In the genomic region with DNA sequence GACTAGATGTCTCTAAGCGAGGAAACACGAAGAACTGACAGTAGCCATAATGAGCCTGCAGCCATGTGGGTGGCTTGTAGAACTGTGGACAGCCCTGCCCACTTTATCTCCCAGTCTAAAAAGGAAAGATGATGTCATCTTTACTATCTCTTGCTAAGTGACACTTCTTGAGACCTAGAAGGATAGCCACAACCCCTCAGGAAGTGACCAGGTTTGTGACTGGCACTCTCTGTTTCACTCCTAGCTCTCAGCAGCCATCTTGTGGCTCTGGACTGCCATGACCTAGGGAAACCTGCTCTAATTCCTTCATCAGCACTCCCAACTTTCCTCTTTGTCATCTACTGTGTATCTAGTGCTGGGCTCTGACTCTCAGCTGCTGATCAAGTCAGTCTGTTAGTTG, we compare ENCODE assay signal across 12 mouse cellular contexts. TPM values are rescaled to one million over a fixed set of nuclear protein-coding genes. Genes with fewer than 3 reads are reported as not detected.
DNase-seq lines count a peak whose midpoint lies in the region; ATAC-seq and TF ChIP-seq lines count a peak whose summit lies in the region.
"Had no signal": no experiment of that assay in that cellular context is flagged by ENCODE, and none has a peak within 500 bp of the region (broad histone marks: within the 10 kb centered on the region; RNA-seq: fewer than 3 reads in every experiment).

No protein-coding gene starts in this region.

- TF ChIP-seq CTCF in kidney, postnatal 0 days (IDR thresholded peaks at IDR 0.05; ENCODE audit: low read depth) = peak; percentile 41; the same call in 1 of the 2 replicates

- ATAC-seq in kidney, postnatal 0 days (replicated peaks; ENCODE audit: low FRiP score, low read depth) = no peak
- ATAC-seq in activated CD4-positive, CD25-positive, alpha-beta regulatory T cell, adult 4 months = peak; percentile 6
- ATAC-seq in megakaryocyte progenitor cell, adult 5-6 weeks (replicated peaks; ENCODE audit: poor library complexity) = peak; percentile 12

- 90% methylated on average over 2 of the region's 2 CpGs for WGBS in kidney, postnatal 0 days
- WGBS in forebrain, embryonic 10.5 days = 91% methylated on average over 2 of the region's 2 CpGs

- no peak overlapping the region for H3K27ac ChIP-seq in kidney, postnatal 0 days
- no peak overlapping the region for H3K27ac ChIP-seq in forebrain, embryonic 10.5 days
- H3K27ac ChIP-seq: heart, embryonic 15.5 days; limb, embryonic 12.5 days; midbrain, embryonic 10.5 days had no signal

- H3K4me2 ChIP-seq in kidney, postnatal 0 days (ENCODE audit: low read length) = no peak overlapping the region
- H3K4me2 ChIP-seq: heart, embryonic 15.5 days; limb, embryonic 12.5 days had no signal

- no peak overlapping the region for H3K4me3 ChIP-seq in kidney, postnatal 0 days (replicated peaks; ENCODE audit: low read depth, low read length)
- H3K4me3 ChIP-seq in forebrain, embryonic 10.5 days = no peak overlapping the region
- H3K4me3 ChIP-seq: heart, embryonic 15.5 days; limb, embryonic 12.5 days; midbrain, embryonic 10.5 days had no signal

- no peaks in the 10 kb centered on the region for H3K4me1 ChIP-seq in kidney, postnatal 0 days (replicated peaks; ENCODE audit: insufficient read depth, low read length)
- no peaks in the 10 kb centered on the region for H3K4me1 ChIP-seq in forebrain, embryonic 10.5 days
- H3K4me1 ChIP-seq: limb, embryonic 12.5 days; midbrain, embryonic 10.5 days had no signal

- DNase-seq in kidney, postnatal 0 days (ENCODE audit: low spot score) = no peak
- DNase-seq in kidney, postnatal 10 days = no peak
- peak; percentile 46 for DNase-seq in CD4-positive helper T cell, adult 2 months (ENCODE audit: low read depth, low spot score)
- DNase-seq in forebrain, embryonic 10.5 days (ENCODE audit: extremely low spot score, low spot score) = no peak
- no peak for DNase-seq in lung, postnatal 36 days
- no peak for DNase-seq in spleen, postnatal 36 days (ENCODE audit: low spot score in 2 of 2)
- DNase-seq: thymus, postnatal 25 days had no signal

- H3K9ac ChIP-seq in kidney, postnatal 0 days (ENCODE audit: low read depth, low read length) = no peak overlapping the region
- H3K9ac ChIP-seq: heart, embryonic 15.5 days; limb, embryonic 12.5 days had no signal

- no peaks in the 10 kb centered on the region for H3K36me3 ChIP-seq in kidney, postnatal 0 days (ENCODE audit: insufficient read depth, low read length)
- H3K36me3 ChIP-seq in forebrain, embryonic 10.5 days (replicated peaks) = no peaks in the 10 kb centered on the region
- H3K36me3 ChIP-seq: heart, embryonic 15.5 days; limb, embryonic 12.5 days; midbrain, embryonic 10.5 days had no signal

- no peaks in the 10 kb centered on the region for H3K27me3 ChIP-seq in kidney, postnatal 0 days (ENCODE audit: insufficient read depth, low read length)
- H3K27me3 ChIP-seq in forebrain, embryonic 10.5 days (ENCODE audit: poor library complexity, severe bottlenecking) = no peaks in the 10 kb centered on the region
- H3K27me3 ChIP-seq: heart, embryonic 15.5 days; limb, embryonic 12.5 days had no signal

- H3K9me3 ChIP-seq in kidney, postnatal 0 days (replicated peaks; ENCODE audit: low read length) = no peaks in the 10 kb centered on the region
- H3K9me3 ChIP-seq in forebrain, embryonic 10.5 days = no peaks in the 10 kb centered on the region
- H3K9me3 ChIP-seq: heart, embryonic 15.5 days; limb, embryonic 12.5 days; midbrain, embryonic 10.5 days had no signal

RNA-seq across cellular contexts. Expression of a gene that starts 3.2 kb away (rescaled TPM):
- 1.4 and 1.7 TPM in 2 replicates for polyA plus RNA-seq in kidney, postnatal 0 days (2015; fragmentation: Nextera tagmentation; extraction: Ambion mirVana)
- 100 to 1,000 TPM; 269 to 282 TPM for polyA plus RNA-seq in activated CD4-positive, CD25-positive, alpha-beta regulatory T cell, adult 4 months (2017; shearing (Covaris generic))
- total RNA-seq in megakaryocyte progenitor cell, adult 5-6 weeks (2015) = 40.9 and 44.1 TPM in 2 replicates
- 75.9 and 85.8 TPM in 2 replicates for total RNA-seq in megakaryocyte progenitor cell, adult 5-6 weeks (2017)
- 1.5 and 2.0 TPM in 2 replicates for polyA plus RNA-seq in forebrain, embryonic 10.5 days (2016; fragmentation: Nextera tagmentation; extraction: Ambion mirVana)

RNA-seq across cellular contexts. Expression of a gene that starts 9.2 kb away (rescaled TPM):
- 1.6 and 1.9 TPM in 2 replicates for polyA plus RNA-seq in kidney, postnatal 0 days (2015; fragmentation: Nextera tagmentation; extraction: Ambion mirVana)
- 10 to 100 TPM; 17.1 to 18.9 TPM for polyA plus RNA-seq in activated CD4-positive, CD25-positive, alpha-beta regulatory T cell, adult 4 months (2017; shearing (Covaris generic))
- total RNA-seq in megakaryocyte progenitor cell, adult 5-6 weeks (2015) = 5.7 and 8.8 TPM in 2 replicates
- 1.9 and 9.7 TPM in 2 replicates for total RNA-seq in megakaryocyte progenitor cell, adult 5-6 weeks (2017)
- 0.14 and 0.20 TPM in 2 replicates for polyA plus RNA-seq in forebrain, embryonic 10.5 days (2016; fragmentation: Nextera tagmentation; extraction: Ambion mirVana)

RNA-seq across cellular contexts. Expression of a gene that starts 30.5 kb away (rescaled TPM):
- polyA plus RNA-seq in kidney, postnatal 0 days (2015; fragmentation: Nextera tagmentation; extraction: Ambion mirVana) = 10.7 and 12.5 TPM in 2 replicates
- polyA plus RNA-seq in activated CD4-positive, CD25-positive, alpha-beta regulatory T cell, adult 4 months (2017; shearing (Covaris generic)) = 10 to 100 TPM in 1 of 2 experiments, 1 to 10 TPM in 1; 9.8 to 16.4 TPM
- total RNA-seq in megakaryocyte progenitor cell, adult 5-6 weeks (2015) = 5.1 and 6.5 TPM in 2 replicates
- 11.8 and 14.0 TPM in 2 replicates for total RNA-seq in megakaryocyte progenitor cell, adult 5-6 weeks (2017)
- 17.0 and 18.1 TPM in 2 replicates for polyA plus RNA-seq in forebrain, embryonic 10.5 days (2016; fragmentation: Nextera tagmentation; extraction: Ambion mirVana)

RNA-seq across cellular contexts. Expression of a gene that starts 45.4 kb away (rescaled TPM):
- polyA plus RNA-seq in kidney, postnatal 0 days (2015; fragmentation: Nextera tagmentation; extraction: Ambion mirVana) = 17.2 and 17.3 TPM in 2 replicates
- polyA plus RNA-seq in activated CD4-positive, CD25-positive, alpha-beta regulatory T cell, adult 4 months (2017; shearing (Covaris generic)) = 1 to 10 TPM; 3.5 to 5.9 TPM
- total RNA-seq in megakaryocyte progenitor cell, adult 5-6 weeks (2015) = 0.10 and 0.89 TPM in 2 replicates
- total RNA-seq in megakaryocyte progenitor cell, adult 5-6 weeks (2017) = 0.10 and 0.46 TPM in 2 replicates
- polyA plus RNA-seq in forebrain, embryonic 10.5 days (2016; fragmentation: Nextera tagmentation; extraction: Ambion mirVana) = 3.8 and 3.9 TPM in 2 replicates

Comparison
In these comparisons a context has a peak if more than half of its experiments do, and no peak if none do; other contexts are left out.
1. RNA of a gene that starts 3.2 kb away (polyA plus RNA-seq): 269 to 282 TPM in activated CD4-positive, CD25-positive, alpha-beta regulatory T cell, adult 4 months; 1.5 to 2.0 TPM in forebrain, embryonic 10.5 days and 1.4 to 1.7 TPM in kidney, postnatal 0 days; every median in the first group is over 10 times any median in the second.